Mouse (Mus musculus): ENCODE data around the gene Hdac9. TPM values are rescaled to one million over a fixed set of nuclear protein-coding genes. Genes with fewer than 3 reads are reported as not detected.

Gene Hdac9
- polyA plus RNA-seq, 1 experiment from 2014 or later, result 10.9 TPM

- Histone ChIP-seq H3K27ac (ENCODE audit: low read depth, low read length) (no peak overlapping the region), H3K4me3 (ENCODE audit: low read depth, low read length) (no peak overlapping the region), H3K9me3 (ENCODE audit: control insufficient read depth, low read length) (no peaks in the 10 kb centered on the region), H3K4me2 (ENCODE audit: low read depth) (no peak overlapping the region), H3K27me3 (ENCODE audit: control insufficient read depth, insufficient read depth, low read length) (no peaks in the 10 kb centered on the region), H3K9ac (ENCODE audit: low read length) (no peak overlapping the region), H3K36me3 (ENCODE audit: control insufficient read depth, insufficient read depth, low read length) (no peaks in the 10 kb centered on the region), H3K4me1 (ENCODE audit: control insufficient read depth, insufficient read depth, low read length) (no peaks in the 10 kb centered on the region)
- ATAC-seq (ENCODE audit: insufficient read depth, low FRiP score, low TSS enrichment) (no peak), DNase-seq (ENCODE audit: low spot score) (no peak)
- 82% methylated on average over 3 of the region's 3 CpGs for WGBS
These were observed 632.5 kb downstream of the Hdac9 start for GRCm38 (mm10) chr12:34284396-34284795.

GRCm38 (mm10) chr12:34278822-34279221 lies 638.1 kb downstream of the Hdac9 start:
- Histone ChIP-seq H3K9me3 (ENCODE audit: control insufficient read depth, low read length) (no peaks in the 10 kb centered on the region), H3K27ac (ENCODE audit: low read depth, low read length) (no peak overlapping the region), H3K36me3 (ENCODE audit: control insufficient read depth, insufficient read depth, low read length) (no peaks in the 10 kb centered on the region), H3K4me1 (ENCODE audit: control insufficient read depth, insufficient read depth, low read length) (no peaks in the 10 kb centered on the region), H3K4me2 (ENCODE audit: low read depth) (no peak overlapping the region), H3K4me3 (ENCODE audit: low read depth, low read length) (no peak overlapping the region), H3K27me3 (ENCODE audit: control insufficient read depth, insufficient read depth, low read length) (no peaks in the 10 kb centered on the region), H3K9ac (ENCODE audit: low read length) (no peak overlapping the region)
- WGBS, result 85% methylated on average over 12 of the region's 12 CpGs
- no peak for ATAC-seq (ENCODE audit: insufficient read depth, low FRiP score, low TSS enrichment)
- DNase-seq (ENCODE audit: low spot score), result no peak

- no peak overlapping the region for H3K27ac ChIP-seq (ENCODE audit: low read depth, low read length)
- H3K4me3 ChIP-seq (ENCODE audit: low read depth, low read length), result no peak overlapping the region
- DNase-seq (ENCODE audit: low spot score) (no peak), ATAC-seq (ENCODE audit: insufficient read depth, low FRiP score, low TSS enrichment) (no peak)
- no peaks in the 10 kb centered on the region for H3K36me3 ChIP-seq (ENCODE audit: control insufficient read depth, insufficient read depth, low read length)
- WGBS, result 88% methylated on average over 1 of the region's 1 CpGs
- no peaks in the 10 kb centered on the region for H3K9me3 ChIP-seq (ENCODE audit: control insufficient read depth, low read length)
- H3K4me2 ChIP-seq (ENCODE audit: low read depth), result no peak overlapping the region
- H3K27me3 ChIP-seq (ENCODE audit: control insufficient read depth, insufficient read depth, low read length), result no peaks in the 10 kb centered on the region
- peaks cover 2% of the 10 kb centered on the region; the same call in 1 of the 2 replicates for H3K4me1 ChIP-seq (ENCODE audit: control insufficient read depth, insufficient read depth, low read length)
- H3K9ac ChIP-seq (ENCODE audit: low read length), result no peak overlapping the region
These were observed 643.1 kb downstream of the Hdac9 start for GRCm38 (mm10) chr12:34273816-34274215.

- Histone ChIP-seq H3K4me3 (ENCODE audit: low read depth, low read length) (no peak overlapping the region), H3K27ac (ENCODE audit: low read depth, low read length) (no peak overlapping the region), H3K9ac (ENCODE audit: low read length) (no peak overlapping the region), H3K27me3 (ENCODE audit: control insufficient read depth, insufficient read depth, low read length) (no peaks in the 10 kb centered on the region), H3K9me3 (ENCODE audit: control insufficient read depth, low read length) (no peaks in the 10 kb centered on the region), H3K36me3 (ENCODE audit: control insufficient read depth, insufficient read depth, low read length) (no peaks in the 10 kb centered on the region), H3K4me2 (ENCODE audit: low read depth) (no peak overlapping the region), H3K4me1 (ENCODE audit: control insufficient read depth, insufficient read depth, low read length) (peaks cover 2% of the 10 kb centered on the region; the same call in 1 of the 2 replicates)
- ATAC-seq (ENCODE audit: insufficient read depth, low FRiP score, low TSS enrichment), result no peak
- DNase-seq (ENCODE audit: low spot score), result no peak
- WGBS, result 68% methylated on average over 6 of the region's 6 CpGs
These were observed 646.8 kb downstream of the Hdac9 start for GRCm38 (mm10) chr12:34270096-34270495.

- DNase-seq (ENCODE audit: low spot score) (peak; percentile 29), ATAC-seq (ENCODE audit: insufficient read depth, low FRiP score, low TSS enrichment) (no peak)
- Histone ChIP-seq H3K9me3 (ENCODE audit: control insufficient read depth, low read length) (no peaks in the 10 kb centered on the region), H3K9ac (ENCODE audit: low read length) (no peak overlapping the region), H3K4me1 (ENCODE audit: control insufficient read depth, insufficient read depth, low read length) (peaks cover 2% of the 10 kb centered on the region; the same call in 1 of the 2 replicates), H3K27me3 (ENCODE audit: control insufficient read depth, insufficient read depth, low read length) (no peaks in the 10 kb centered on the region), H3K4me2 (ENCODE audit: low read depth) (no peak overlapping the region), H3K36me3 (ENCODE audit: control insufficient read depth, insufficient read depth, low read length) (no peaks in the 10 kb centered on the region), H3K27ac (ENCODE audit: low read depth, low read length) (no peak overlapping the region), H3K4me3 (ENCODE audit: low read depth, low read length) (no peak overlapping the region)
- WGBS, result 64% methylated on average over 13 of the region's 13 CpGs
These were observed 647.3 kb downstream of the Hdac9 start for GRCm38 (mm10) chr12:34269472-34270040.

- DNase-seq (ENCODE audit: low spot score), result no peak
- 90% methylated on average over 4 of the region's 4 CpGs for WGBS
- no peaks in the 10 kb centered on the region for H3K27me3 ChIP-seq (ENCODE audit: control insufficient read depth, insufficient read depth, low read length)
These were observed 657.2 kb downstream of the Hdac9 start for GRCm38 (mm10) chr12:34259651-34260050.

GRCm38 (mm10) chr12:34249160-34249559 lies 667.7 kb downstream of the Hdac9 start:
- DNase-seq (ENCODE audit: low spot score), result no peak
- H3K27me3 ChIP-seq (ENCODE audit: control insufficient read depth, insufficient read depth, low read length), result no peaks in the 10 kb centered on the region
- WGBS, result 86% methylated on average over 1 of the region's 1 CpGs

More at GRCm38 (mm10) chr12:34259651-34260050, 657.2 kb downstream of the Hdac9 start:
- Histone ChIP-seq H3K27ac (ENCODE audit: low read depth, low read length) (no peak overlapping the region), H3K9ac (ENCODE audit: low read length) (no peak overlapping the region), H3K4me3 (ENCODE audit: low read depth, low read length) (no peak overlapping the region), H3K4me1 (ENCODE audit: control insufficient read depth, insufficient read depth, low read length) (no peaks in the 10 kb centered on the region), H3K9me3 (ENCODE audit: control insufficient read depth, low read length) (no peaks in the 10 kb centered on the region), H3K36me3 (ENCODE audit: control insufficient read depth, insufficient read depth, low read length) (no peaks in the 10 kb centered on the region), H3K4me2 (ENCODE audit: low read depth) (no peak overlapping the region)
- no peak for ATAC-seq (ENCODE audit: insufficient read depth, low FRiP score, low TSS enrichment)

GRCm38 (mm10) chr12:34248193-34249121 lies 668.4 kb downstream of the Hdac9 start:
- H3K27ac ChIP-seq (ENCODE audit: low read depth, low read length), result no peak overlapping the region
- 76% methylated on average over 18 of the region's 18 CpGs for WGBS

More at GRCm38 (mm10) chr12:34249160-34249559, 667.7 kb downstream of the Hdac9 start:
- Histone ChIP-seq H3K9ac (ENCODE audit: low read length) (no peak overlapping the region), H3K4me1 (ENCODE audit: control insufficient read depth, insufficient read depth, low read length) (no peaks in the 10 kb centered on the region), H3K4me2 (ENCODE audit: low read depth) (no peak overlapping the region), H3K27ac (ENCODE audit: low read depth, low read length) (no peak overlapping the region), H3K36me3 (ENCODE audit: control insufficient read depth, insufficient read depth, low read length) (no peaks in the 10 kb centered on the region), H3K9me3 (ENCODE audit: control insufficient read depth, low read length) (no peaks in the 10 kb centered on the region), H3K4me3 (ENCODE audit: low read depth, low read length) (no peak overlapping the region)
- ATAC-seq (ENCODE audit: insufficient read depth, low FRiP score, low TSS enrichment), result no peak

More at GRCm38 (mm10) chr12:34248193-34249121, 668.4 kb downstream of the Hdac9 start:
- peak; percentile 39 for DNase-seq (ENCODE audit: low spot score)
- Histone ChIP-seq H3K27me3 (ENCODE audit: control insufficient read depth, insufficient read depth, low read length) (no peaks in the 10 kb centered on the region), H3K4me2 (ENCODE audit: low read depth) (no peak overlapping the region), H3K4me3 (ENCODE audit: low read depth, low read length) (no peak overlapping the region), H3K4me1 (ENCODE audit: control insufficient read depth, insufficient read depth, low read length) (no peaks in the 10 kb centered on the region), H3K9me3 (ENCODE audit: control insufficient read depth, low read length) (no peaks in the 10 kb centered on the region), H3K36me3 (ENCODE audit: control insufficient read depth, insufficient read depth, low read length) (no peaks in the 10 kb centered on the region), H3K9ac (ENCODE audit: low read length) (no peak overlapping the region)
- ATAC-seq (ENCODE audit: insufficient read depth, low FRiP score, low TSS enrichment), result no peak

Data from neural tube, embryonic 11.5 days (tissue).